Mouse (Mus musculus) urinary bladder, adult 18-20 months (tissue): ENCODE results near the gene Aptx.

ENCODE experiments used
- DNase-seq, 2 experiments: peaks; one replicate each; pipeline ENCODE4 v3.0.0; 2022; ENCODE audit warnings: low spot score in 2 of 2, mixed read lengths in 2 of 2

Aptx gene

DNA sequence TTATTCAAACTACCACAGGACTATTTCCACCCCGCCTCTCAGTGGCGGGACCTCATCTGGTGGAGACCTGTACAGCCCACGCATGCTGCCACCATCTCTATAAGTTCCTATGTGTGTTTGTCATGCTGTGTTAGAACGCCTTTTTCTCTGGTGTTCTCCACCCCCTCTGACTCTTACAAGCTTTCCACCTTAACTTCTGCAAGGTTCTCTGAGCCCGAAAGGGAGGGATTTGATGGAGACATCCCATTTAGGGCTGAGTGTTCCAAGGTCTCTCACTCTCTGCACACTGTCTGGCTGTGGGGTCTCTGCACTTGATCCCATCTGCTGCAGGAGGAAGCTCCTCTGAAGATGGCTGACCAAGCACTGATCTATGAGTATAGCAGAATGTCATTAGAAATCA, 29.5 kb downstream of the Aptx start:
- no peak for DNase-seq

- DNase-seq, result no peak
Observed at GRCm38 (mm10) chr4:40666237-40667012, 36.6 kb downstream of the Aptx start.

DNA sequence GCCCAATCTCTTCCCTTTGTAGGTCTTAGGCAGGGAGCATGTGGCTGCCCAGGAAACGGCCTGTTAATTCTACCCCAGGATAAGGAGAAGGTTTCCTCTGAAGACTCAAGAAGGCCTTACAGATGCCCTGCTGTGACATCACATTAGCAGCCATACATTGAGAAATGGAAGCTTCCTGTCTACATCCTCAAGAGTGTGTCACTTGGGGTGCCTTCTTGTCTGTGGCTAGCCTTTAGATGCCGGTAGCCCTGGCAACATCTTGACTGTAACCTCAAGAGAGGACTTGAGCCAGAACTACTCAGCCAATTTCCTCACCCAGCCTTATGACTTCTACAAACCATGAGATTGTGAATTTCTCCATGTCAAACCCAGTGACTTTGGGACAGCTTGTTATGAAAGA, 51.9 kb downstream of the Aptx start:
- DNase-seq, result no peak

- no peak for DNase-seq
Observed at GRCm38 (mm10) chr4:40649111-40649510, 53.9 kb downstream of the Aptx start.

DNA sequence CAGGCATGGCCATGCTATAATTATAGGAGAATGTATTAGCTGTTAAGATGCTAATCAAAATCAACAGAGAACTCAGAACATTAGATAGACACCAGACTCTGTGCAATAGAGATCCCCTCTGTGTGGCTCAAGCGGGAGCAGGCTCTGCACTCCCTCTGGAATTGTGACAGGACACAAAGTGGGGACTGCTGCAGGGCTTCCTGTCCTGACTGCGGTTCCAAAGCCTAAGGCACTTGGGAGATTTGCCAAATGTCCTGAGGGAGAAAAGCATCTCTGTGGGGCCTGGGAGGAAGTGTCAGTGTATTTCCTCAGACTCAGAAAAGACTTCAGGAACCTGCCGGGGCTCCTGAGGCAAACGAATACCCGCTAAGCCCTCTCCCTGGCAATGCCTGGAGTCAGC, 59.4 kb downstream of the Aptx start:
- no peak for DNase-seq

DNA sequence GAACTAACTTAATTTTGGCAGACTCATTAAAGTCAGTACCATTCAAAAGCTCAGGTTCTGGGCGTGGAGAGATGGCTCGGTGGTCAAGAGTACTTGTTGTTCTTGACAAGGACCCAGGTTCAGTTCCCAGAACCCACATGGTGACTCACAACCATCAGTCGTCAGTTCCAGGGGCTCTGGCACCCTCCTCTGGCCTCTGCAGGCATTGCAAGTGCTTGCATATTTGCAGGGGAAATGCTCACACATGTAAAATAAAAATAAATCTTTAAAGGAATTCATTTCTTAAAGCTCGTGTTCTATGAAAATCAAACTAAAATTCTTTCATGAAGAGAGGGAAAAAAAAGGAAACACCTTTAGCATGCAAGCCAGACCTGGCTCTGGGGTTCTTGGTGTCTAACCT, 62.0 kb downstream of the Aptx start:
- DNase-seq, result no peak
